Mouse (Mus musculus) testis, postnatal 10 days (tissue): ENCODE measurements around the gene Adcy5.
A peak's percentile ranks its signal among the peaks of the same experiment; 100 is the strongest.

ENCODE experiments used
- DNase-seq: peaks from one replicate; pipeline ENCODE4 v3.0.0; 2021; ENCODE audit warnings: low spot score

Gene Adcy5

GRCm38 (mm10) chr16:35206426-35206825 lies 51.7 kb downstream of the Adcy5 start:
- DNase-seq = no peak

DNA sequence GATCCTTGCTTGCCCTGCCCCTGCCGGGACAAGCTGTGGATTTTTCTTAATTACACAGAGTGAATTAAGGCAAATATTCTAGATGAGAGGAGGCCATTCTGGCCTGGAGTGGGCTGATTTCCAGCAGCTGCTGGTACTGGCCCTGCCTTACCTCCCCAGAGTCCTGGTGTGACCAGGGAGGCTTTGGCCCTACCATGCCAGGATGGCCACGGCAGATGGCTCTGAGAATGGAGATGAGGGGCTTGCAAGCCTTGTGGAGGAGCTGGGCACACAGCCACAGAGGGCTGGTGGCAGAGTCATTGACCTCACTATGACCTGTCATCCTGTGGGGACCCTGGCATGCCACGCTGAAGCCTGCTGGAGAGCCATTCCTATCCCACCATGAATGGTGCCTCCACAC lies 54.1 kb downstream of the Adcy5 start:
- DNase-seq = no peak

DNA sequence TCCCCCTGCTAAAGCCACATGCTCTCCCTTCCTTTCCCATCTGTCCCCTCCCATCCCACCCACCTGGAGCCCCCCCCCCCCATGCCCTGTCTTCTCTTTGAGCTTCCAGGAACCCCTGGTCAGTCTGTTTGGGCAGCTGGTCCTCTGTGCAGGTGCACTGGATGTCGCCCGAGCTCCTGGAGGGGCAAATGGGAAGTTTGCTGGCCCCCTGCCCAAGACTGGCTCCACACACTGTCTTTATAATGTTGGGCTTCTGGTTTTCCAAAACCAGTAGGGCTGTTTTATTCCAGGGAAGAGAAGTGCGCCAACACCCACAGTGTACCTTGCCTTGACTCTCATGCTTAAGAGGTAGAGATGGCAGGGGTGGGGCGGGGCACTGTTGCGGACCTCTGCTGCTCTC lies 55.1 kb downstream of the Adcy5 start:
- DNase-seq = no peak

DNA sequence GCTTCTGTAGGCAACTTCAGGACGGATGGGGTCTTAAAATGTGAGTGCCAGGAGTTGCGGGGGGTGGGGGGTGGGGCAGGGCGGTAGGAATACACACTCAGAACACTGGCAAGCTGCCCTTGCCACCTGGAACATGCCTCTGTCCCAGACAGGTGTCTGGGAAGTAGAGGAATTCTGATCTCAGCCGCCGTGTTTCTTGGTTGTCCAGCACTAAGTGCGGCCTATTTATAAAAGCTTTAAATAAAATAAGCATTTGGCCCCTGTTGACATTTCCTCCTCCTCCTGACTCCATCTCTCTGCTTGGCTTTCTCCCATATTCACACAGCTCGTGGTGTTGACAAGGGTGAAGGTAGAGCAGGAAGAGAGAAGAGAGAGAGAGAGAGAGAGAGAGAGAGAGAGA lies 60.4 kb downstream of the Adcy5 start:
- no peak for DNase-seq

DNA sequence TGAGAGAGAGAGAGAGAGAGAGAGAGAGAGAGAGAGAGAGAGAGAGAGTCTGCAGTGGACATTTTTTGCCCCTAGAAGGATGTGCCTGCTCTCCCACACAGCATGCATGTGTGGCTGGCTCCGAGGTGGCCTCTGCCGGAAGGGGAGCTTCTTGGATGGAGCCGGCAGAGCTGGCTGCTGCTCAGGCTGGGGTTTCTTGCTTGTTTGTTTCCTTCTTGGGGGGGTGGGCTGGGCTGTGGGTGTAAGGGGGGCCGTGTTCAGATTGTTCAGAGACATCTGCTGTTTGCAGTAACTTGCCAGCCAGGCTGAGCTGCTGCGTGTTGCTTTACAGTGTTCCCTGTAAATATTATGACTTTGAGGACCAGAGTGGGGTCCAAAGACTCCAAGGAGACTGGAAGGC lies 60.8 kb downstream of the Adcy5 start:
- peak; percentile 59 for DNase-seq

- no peak for DNase-seq
These were observed 62.3 kb downstream of the Adcy5 start for GRCm38 (mm10) chr16:35216826-35217491.

GRCm38 (mm10) chr16:35220412-35220811 lies 65.7 kb downstream of the Adcy5 start:
- peak; percentile 60 for DNase-seq

- DNase-seq = no peak
These were observed 66.9 kb downstream of the Adcy5 start for GRCm38 (mm10) chr16:35221581-35221980.

- peak; percentile 68 for DNase-seq
These were observed 69.3 kb downstream of the Adcy5 start for GRCm38 (mm10) chr16:35223930-35224329.

GRCm38 (mm10) chr16:35224716-35225115 lies 70.0 kb downstream of the Adcy5 start:
- DNase-seq = no peak

DNA sequence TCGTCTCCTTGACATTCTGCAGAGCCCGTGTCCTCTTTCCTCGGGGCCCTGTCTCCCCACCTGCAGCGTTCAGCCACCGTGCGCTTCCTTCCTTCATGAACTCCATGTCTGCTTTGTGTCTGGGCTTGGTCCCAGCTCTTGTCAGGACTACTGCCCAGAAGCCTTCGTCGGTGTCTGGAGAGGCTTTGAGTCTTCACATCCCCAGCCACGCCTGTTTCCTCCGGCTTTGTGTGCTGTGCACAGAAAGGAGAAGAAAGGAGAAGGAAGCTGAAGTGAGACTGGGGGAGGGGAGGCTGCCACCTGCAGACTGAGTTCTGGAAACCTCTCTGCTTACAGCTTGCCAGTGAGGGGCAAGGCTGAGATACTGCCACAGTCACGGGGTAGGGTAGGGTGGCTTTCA lies 74.9 kb downstream of the Adcy5 start:
- no peak for DNase-seq

DNA sequence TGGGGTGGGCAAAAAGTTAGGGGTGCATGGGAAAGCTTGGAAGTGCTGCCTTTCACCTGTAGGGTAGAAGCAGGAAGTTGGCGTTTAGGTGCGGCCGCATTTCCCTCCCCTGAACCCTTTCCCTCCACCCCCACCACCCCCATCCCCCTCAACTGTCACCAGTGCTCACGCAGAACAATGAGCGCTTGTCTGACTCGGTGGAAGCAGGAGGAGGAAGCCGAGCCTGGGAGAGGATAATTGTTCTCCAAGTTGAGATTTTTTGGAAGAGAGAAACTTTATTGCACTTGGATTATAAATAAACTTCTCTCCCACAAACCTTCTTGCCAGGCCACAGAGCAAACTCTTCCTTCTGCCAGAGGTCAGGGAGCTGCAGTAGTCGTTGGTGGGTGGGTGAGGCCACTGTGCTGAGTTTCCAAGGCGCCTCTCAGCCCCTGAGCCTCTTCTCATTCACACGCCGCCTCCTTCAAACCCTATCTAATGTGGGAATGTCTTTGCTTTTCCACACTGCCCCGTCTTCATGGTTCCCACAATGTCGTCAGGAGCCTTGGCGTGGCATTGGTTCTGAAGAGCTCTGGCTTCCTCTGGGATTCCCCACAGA lies 77.6 kb downstream of the Adcy5 start:
- no peak for DNase-seq

DNA sequence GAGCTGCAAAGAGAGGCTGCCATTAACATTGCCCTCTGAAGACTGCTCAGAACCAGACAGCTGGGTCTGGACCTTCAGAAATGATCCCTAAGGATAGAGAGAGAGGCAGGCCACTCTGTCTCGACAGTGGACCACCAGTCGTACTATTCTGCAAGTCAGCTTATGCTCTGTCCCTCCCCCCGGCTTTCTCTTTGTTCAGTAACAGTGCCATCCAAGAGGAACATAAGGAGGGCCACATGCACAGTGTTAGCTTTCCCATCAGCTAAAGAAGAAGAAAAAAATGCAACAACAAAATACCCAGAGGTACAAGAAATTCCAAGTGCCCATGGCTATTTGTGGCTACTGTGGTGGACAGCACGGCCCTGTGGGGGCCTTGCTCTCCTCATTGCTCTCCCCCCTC lies 78.7 kb downstream of the Adcy5 start:
- DNase-seq = no peak

DNA sequence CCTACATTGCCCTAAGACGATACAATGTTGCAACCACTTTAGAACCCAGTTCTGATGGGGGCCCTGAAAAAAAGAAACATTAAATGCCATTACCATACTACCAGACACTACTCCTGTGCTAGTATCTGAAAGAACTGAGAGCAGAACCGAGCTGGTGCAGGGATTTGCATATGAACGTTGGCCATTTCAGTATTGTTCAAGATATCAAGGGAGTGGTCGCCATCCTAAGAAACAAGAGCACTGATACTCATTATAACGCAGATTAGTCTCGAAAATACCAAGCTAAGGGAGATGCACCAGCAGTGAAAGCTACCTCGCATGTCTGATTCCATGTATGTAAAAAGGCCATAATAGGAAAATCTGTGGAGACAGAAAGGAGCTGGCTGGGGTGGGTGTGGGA lies 82.4 kb downstream of the Adcy5 start:
- DNase-seq = no peak

- no peak for DNase-seq
These were observed 84.8 kb downstream of the Adcy5 start for GRCm38 (mm10) chr16:35239318-35239965.

DNA sequence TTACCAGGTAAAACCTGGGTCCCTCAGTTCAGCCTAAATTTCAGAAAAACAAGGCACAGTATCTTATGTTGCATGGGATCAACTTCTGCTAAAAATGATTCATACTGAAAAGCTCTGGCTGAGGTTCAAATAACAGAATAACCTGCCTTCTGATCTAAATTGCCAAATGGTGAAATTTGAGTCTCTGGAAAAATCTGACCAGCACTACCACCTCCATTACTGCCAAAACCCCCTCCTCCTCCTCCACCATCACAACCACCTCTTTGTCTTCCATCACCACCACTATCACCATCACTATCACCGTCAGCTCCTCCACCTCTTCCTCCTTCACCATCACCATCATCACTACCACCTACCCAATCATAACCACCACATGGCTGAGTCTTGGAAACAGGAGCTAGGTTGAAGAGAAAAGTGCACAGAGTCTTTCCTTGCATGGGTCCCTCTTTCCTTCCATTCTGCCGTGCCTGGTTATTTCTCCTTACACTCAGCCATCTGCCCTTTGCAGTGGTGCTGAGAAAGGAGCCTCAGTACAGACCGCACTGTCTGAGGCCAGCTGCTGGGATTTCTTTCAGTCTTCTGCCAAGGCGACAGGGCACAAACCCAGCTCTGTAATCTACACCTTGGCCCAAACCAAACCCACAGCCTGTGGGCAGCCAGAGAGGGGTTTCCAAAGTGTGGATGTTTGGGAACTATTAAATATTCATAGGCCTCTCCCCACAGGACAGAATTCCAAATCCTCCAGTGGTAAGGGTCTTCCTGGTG lies 85.5 kb downstream of the Adcy5 start:
- no peak for DNase-seq

DNA sequence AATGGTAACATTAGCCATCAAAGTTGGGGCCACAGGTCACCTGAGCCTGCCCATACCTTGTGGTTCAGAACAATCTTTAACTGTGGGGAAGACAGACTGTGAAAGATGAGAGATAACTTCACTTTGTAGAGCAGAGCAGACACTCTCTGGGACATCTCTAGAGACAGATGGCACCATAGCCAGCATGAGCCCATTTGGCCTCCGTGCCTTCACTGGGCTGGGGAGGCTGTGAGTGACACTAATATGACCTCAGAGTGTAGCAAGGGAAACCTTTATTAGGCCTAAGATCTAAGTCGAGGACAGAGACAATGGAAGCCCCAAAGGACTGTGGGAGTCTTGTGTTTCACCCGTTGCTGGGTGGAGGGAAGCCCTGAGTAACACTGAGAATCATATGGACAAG lies 92.7 kb downstream of the Adcy5 start:
- no peak for DNase-seq

- peak; percentile 60 for DNase-seq
These were observed 94.1 kb downstream of the Adcy5 start for GRCm38 (mm10) chr16:35248825-35249224.

DNA sequence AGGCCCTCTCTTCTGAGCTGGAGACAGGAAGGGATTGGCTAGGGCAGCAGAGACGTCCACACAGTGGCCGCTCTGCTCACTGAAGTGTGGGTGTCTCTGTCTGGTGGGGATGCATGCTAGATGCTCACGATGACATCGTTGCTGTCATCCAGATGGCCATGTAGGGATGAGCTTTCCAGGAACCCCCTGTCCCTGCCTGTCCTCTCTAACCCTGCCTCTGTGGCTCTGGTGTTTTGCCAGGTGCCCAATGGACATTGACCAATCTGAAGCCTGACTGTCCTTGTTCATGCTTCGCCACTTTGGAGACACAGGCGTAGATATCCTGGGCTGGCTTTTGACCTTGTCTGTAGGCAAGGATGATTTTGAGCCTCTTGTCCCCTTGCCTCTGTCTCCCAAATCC lies 95.1 kb downstream of the Adcy5 start:
- no peak for DNase-seq

- DNase-seq = no peak
These were observed 97.0 kb downstream of the Adcy5 start for GRCm38 (mm10) chr16:35251690-35252089.

DNA sequence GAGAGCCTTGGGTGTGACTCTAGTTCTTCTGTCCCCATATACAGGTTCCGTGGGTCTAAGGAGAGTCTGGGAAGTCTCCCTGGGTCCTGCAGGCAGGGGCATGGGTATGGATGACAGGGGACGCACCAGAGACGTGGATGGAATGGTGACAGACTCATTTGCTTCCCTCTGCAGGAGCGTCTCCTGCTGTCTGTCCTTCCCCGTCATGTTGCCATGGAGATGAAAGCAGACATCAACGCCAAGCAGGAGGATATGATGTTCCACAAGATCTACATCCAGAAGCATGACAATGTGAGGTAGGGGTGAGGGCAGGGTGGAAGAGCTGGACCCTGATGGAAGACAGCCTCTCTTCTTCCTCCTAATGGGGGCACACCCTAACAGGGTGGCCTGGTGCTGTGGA lies 98.3 kb downstream of the Adcy5 start:
- DNase-seq = no peak

GRCm38 (mm10) chr16:35255981-35256380 lies 101.3 kb downstream of the Adcy5 start:
- no peak for DNase-seq
